Comparison of ENCODE assay signal across 27 mouse cellular contexts in genomic region chr15:68506093-68506492, GRCm38 (mm10).
DNase-seq lines count a peak whose midpoint lies in the region; ATAC-seq and TF ChIP-seq lines count a peak whose summit lies in the region.
"Had no signal": no experiment of that assay in that cellular context is flagged by ENCODE, and none has a peak within 500 bp of the region (broad histone marks: within the 10 kb centered on the region; RNA-seq: fewer than 3 reads in every experiment).

No protein-coding gene starts in this region.

- ATAC-seq in forebrain, postnatal 0 days, result peak; percentile 55; the same call in 1 of the 2 replicates
- no peak for ATAC-seq in forebrain, embryonic 16.5 days
- ATAC-seq: activated CD4-positive, CD25-positive, alpha-beta regulatory T cell, adult 4 months; CD4-positive, CD25-positive, alpha-beta regulatory T cell, adult 4 months; forebrain, embryonic 14.5 days; Patski had no signal

- H3K27ac ChIP-seq in forebrain, postnatal 0 days (ENCODE audit: low read depth, low read length), result no peak overlapping the region
- no peak overlapping the region for H3K27ac ChIP-seq in forebrain, embryonic 16.5 days (ENCODE audit: low read length)
- peak overlapping the region; percentile 46; the same call in 1 of the 2 replicates for H3K27ac ChIP-seq in layer of hippocampus, adult 2 months
- H3K27ac ChIP-seq: embryonic facial prominence, embryonic 13.5 days; embryonic facial prominence, embryonic 15.5 days; forebrain, embryonic 10.5 days; forebrain, embryonic 12.5 days had no signal

- 71% methylated on average over 2 of the region's 2 CpGs for WGBS in forebrain, postnatal 0 days
- WGBS in forebrain, embryonic 16.5 days, result 73% methylated on average over 2 of the region's 2 CpGs

- H3K9ac ChIP-seq in forebrain, postnatal 0 days, result no peak overlapping the region
- H3K9ac ChIP-seq in forebrain, embryonic 16.5 days (replicated peaks; ENCODE audit: low read depth, low read length), result no peak overlapping the region
- H3K9ac ChIP-seq: embryonic facial prominence, embryonic 13.5 days; embryonic facial prominence, embryonic 15.5 days; forebrain, embryonic 12.5 days had no signal

- H3K4me1 ChIP-seq in forebrain, postnatal 0 days (ENCODE audit: insufficient read depth), result no peaks in the 10 kb centered on the region
- H3K4me1 ChIP-seq in forebrain, embryonic 16.5 days (replicated peaks; ENCODE audit: control insufficient read depth, insufficient read depth, low read length), result peaks cover 5% of the 10 kb centered on the region
- H3K4me1 ChIP-seq: embryonic facial prominence, embryonic 13.5 days; embryonic facial prominence, embryonic 15.5 days had no signal

- DNase-seq in forebrain, postnatal 0 days, result no peak
- DNase-seq in layer of hippocampus, adult 2 months (ENCODE audit: low spot score in 2 of 2), result no peak
- no peak for DNase-seq in layer of hippocampus, adult 11-12 months (ENCODE audit: low spot score)
- peak; percentile 55 for DNase-seq in brain, adult 2 months (ENCODE audit: low read depth, low spot score)
- DNase-seq: adrenal gland, adult 8-10 months; adrenal gland, postnatal 14 days; adrenal gland, postnatal 36 days; B cell, adult 2 months; cerebellum, adult 11 months; cerebellum, adult 18-20 months; cerebellum, adult 8-10 months; cerebellum, adult 9-11 months; cerebellum, postnatal 14 days; cerebellum, postnatal 36 days; embryo, embryonic 11 days had no signal

- no peak overlapping the region for H3K4me3 ChIP-seq in forebrain, postnatal 0 days (ENCODE audit: low read depth, low read length)
- no peak overlapping the region for H3K4me3 ChIP-seq in forebrain, embryonic 16.5 days (replicated peaks; ENCODE audit: low read length)
- no peak overlapping the region for H3K4me3 ChIP-seq in layer of hippocampus, adult 2 months
- H3K4me3 ChIP-seq: embryonic facial prominence, embryonic 13.5 days; embryonic facial prominence, embryonic 15.5 days; erythroblast, embryonic 14.5 days; forebrain, embryonic 10.5 days; forebrain, embryonic 12.5 days had no signal

- H3K9me3 ChIP-seq in forebrain, postnatal 0 days (ENCODE audit: low read length), result no peaks in the 10 kb centered on the region
- no peaks in the 10 kb centered on the region for H3K9me3 ChIP-seq in forebrain, embryonic 16.5 days (ENCODE audit: control insufficient read depth, low read length)
- H3K9me3 ChIP-seq: embryonic facial prominence, embryonic 13.5 days; embryonic facial prominence, embryonic 15.5 days; forebrain, embryonic 10.5 days; forebrain, embryonic 12.5 days; G1E had no signal

- no peaks in the 10 kb centered on the region for H3K36me3 ChIP-seq in forebrain, postnatal 0 days (ENCODE audit: insufficient read depth)
- no peaks in the 10 kb centered on the region for H3K36me3 ChIP-seq in forebrain, embryonic 16.5 days (ENCODE audit: control insufficient read depth, insufficient read depth)
- H3K36me3 ChIP-seq: embryonic facial prominence, embryonic 13.5 days; embryonic facial prominence, embryonic 15.5 days; forebrain, embryonic 10.5 days; forebrain, embryonic 12.5 days; G1E had no signal

- no peak for TF ChIP-seq CTCF in forebrain, postnatal 0 days (IDR thresholded peaks at IDR 0.05; ENCODE audit: low read depth)
- TF ChIP-seq CTCF in layer of hippocampus, adult 2 months (conservative IDR thresholded peaks at IDR 0.05), result no peak

- no peaks in the 10 kb centered on the region for H3K27me3 ChIP-seq in forebrain, postnatal 0 days (ENCODE audit: insufficient read depth, low read length)
- no peaks in the 10 kb centered on the region for H3K27me3 ChIP-seq in forebrain, embryonic 16.5 days (replicated peaks; ENCODE audit: control insufficient read depth, insufficient read depth, low read length)
- H3K27me3 ChIP-seq: CH12.LX; embryonic facial prominence, embryonic 13.5 days; embryonic facial prominence, embryonic 15.5 days; forebrain, embryonic 12.5 days; Patski had no signal

- H3K4me2 ChIP-seq in forebrain, postnatal 0 days (ENCODE audit: low read depth), result no peak overlapping the region
- no peak overlapping the region for H3K4me2 ChIP-seq in forebrain, embryonic 16.5 days (ENCODE audit: low read length)
- H3K4me2 ChIP-seq: embryonic facial prominence, embryonic 13.5 days; embryonic facial prominence, embryonic 15.5 days; forebrain, embryonic 12.5 days had no signal
